Mouse (Mus musculus): ENCODE data around the gene Rmnd5b.

GRCm38 (mm10) chr11:51622971-51623491, 12.7 kb downstream of the Rmnd5b start:
- no peak for TF ChIP-seq CTCF (conservative IDR thresholded peaks at IDR 0.05; ENCODE audit: insufficient read depth, insufficient read length, low read depth, low read length)
- TF ChIP-seq POLR2A (IDR thresholded peaks at IDR 0.05; ENCODE audit: low read depth, low read length) = no peak

All from kidney, adult 2 months (tissue).